Mouse (Mus musculus) spleen, adult 2 months (tissue): ENCODE measurements at regions not wholly inside any gene's neighbourhood (a gene's known extent, or its start where the extent isn't known, plus 50 kb on each side); places are given as distances from the start of the nearest gene placed in this dataset.

Experiments
- CTCF ChIP-seq: fragments of 200-500 bp; IDR thresholded peaks from 2 replicates; pipeline ENCODE4 v1.5.1; 2011; ENCODE audit warnings: mild to moderate bottlenecking, inconsistent platforms; ENCODE audit not compliant: insufficient read depth, insufficient read length, insufficient replicate concordance; ENCODE audit errors: extremely low read depth
- POLR2A ChIP-seq: fragments of 200-500 bp; IDR thresholded peaks from 2 replicates; pipeline ENCODE4 v1.6.1; 2011; ENCODE audit warnings: low read depth, low read length, inconsistent platforms

DNA sequence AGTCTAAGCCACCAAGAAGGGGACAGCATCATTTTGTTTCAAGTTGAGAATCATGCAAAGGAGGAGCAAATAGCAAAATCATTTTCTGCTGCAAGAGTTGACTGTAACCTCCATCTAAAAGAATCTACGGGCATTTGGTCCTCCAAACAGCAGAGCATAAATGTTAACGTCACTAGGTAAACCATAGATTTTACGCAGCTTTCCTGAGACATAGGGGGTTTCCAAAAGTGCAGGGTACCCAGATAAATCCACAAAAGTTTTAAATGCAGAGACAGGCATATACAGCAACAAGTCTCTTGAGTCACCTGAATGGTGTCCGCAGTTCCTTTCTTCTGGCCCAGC, 56.1 kb upstream of the Gpd2 start:
- TF ChIP-seq CTCF, result no peak
- TF ChIP-seq POLR2A, result no peak
